Mouse (Mus musculus) ES-E14 (cell line): ENCODE measurements around the gene Tmem86b.

Source experiments
- CHD2 ChIP-seq: IDR thresholded peaks from 2 replicates; pipeline ENCODE4 v1.6.1; 2014; ENCODE audit warnings: mild to moderate bottlenecking, low read depth, low read length, inconsistent platforms
- HCFC1 ChIP-seq: IDR thresholded peaks from 2 replicates; pipeline ENCODE4 v1.6.1; 2012; ENCODE audit warnings: low read length, inconsistent platforms, borderline replicate concordance; ENCODE audit not compliant: insufficient read depth
- MAFK ChIP-seq: IDR thresholded peaks from 2 replicates; pipeline ENCODE4 v1.6.1; 2014; ENCODE audit warnings: mild to moderate bottlenecking, low read depth, low read length, inconsistent platforms; ENCODE audit not compliant: insufficient read depth
- ZC3H11A ChIP-seq: IDR thresholded peaks from 2 replicates; pipeline ENCODE4 v1.6.1; 2012; ENCODE audit warnings: low read depth, mild to moderate bottlenecking, inconsistent platforms, low read length, borderline replicate concordance
- ZNF384 ChIP-seq: IDR thresholded peaks from 2 replicates; pipeline ENCODE4 v1.6.1; 2012; ENCODE audit warnings: low read depth, low read length, inconsistent platforms

DNA sequence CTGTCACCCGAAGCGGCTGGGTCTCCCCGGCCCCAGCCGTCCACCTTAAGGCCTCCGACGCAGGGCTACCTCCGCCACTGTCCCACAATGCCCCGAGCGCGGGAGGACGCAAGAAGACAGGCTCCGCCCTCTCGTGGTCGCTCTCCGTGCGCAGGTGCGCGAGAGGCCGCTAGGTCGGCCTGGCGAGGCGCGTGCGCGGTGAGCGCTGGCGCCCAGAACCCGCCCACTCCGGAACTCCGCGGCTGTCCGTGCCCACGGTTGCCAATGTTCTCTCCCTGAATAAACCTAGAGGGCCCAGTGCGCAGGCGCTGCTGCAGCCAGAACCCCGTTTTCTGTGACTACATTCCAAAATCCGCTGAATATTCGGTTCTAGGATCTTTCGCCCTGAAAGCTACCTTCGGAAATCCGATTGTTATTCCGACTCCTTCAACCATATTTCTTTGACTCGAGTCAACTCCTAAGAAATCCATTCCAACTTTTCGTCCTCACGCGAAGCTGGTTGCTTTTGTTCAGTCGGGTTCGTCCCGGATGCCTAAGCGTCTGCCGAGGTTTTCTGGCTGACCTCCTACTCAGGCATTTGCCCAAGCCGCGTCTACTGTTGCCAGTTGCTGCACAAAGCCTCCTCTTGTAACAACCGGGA, 27.8 kb upstream of the Tmem86b start, which contains the start of gene Ppp6r1:
- no peak for TF ChIP-seq ZNF384
- TF ChIP-seq CHD2 = no peak
- TF ChIP-seq ZC3H11A = 0 out of 2 replicates have a peak, but pooled peaks have one; percentile 9
- TF ChIP-seq HCFC1 = peak; percentile 63; the same call in 1 of the 2 replicates
- no peak for TF ChIP-seq MAFK
